9 mouse cellular contexts compared by ENCODE assay signal in the genomic region with DNA sequence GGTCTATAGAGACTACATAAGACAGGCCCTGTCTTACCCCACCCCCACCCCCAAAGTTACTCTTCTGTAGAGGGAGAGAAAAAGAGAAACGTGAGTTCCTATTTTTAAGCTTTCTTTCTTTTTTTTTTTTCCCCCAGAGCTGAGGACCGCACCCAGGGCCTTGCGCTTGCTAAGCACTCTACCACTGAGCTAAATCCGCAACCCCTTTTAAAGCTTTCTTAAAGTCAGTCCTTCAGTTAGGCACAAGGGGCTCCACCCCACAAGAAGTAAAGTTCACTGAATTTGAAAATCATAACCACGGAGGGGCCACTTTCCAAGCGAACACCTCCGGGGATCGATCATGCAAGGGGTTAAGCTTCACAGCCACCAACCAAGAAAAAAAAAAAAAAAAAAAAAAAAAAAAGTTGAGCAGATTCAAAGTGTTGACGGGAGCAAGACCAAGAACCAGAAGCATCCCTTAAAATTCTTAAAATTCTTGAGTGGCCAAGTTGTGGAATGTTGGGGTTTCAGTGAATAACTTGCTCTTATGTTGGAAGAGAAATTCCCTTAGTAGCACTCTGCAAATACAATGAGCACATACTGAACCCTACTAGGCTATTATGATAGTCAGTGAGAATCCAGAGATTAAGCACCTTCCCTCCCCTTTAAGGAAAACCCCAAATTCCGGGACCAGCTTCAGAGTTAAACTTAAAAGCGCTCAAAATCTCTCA. TPM values are rescaled to one million over a fixed set of nuclear protein-coding genes. Genes with fewer than 3 reads are reported as not detected.
DNase-seq lines count a peak whose midpoint lies in the region; ATAC-seq and TF ChIP-seq lines count a peak whose summit lies in the region.
"Had no signal": no experiment of that assay in that cellular context is flagged by ENCODE, and none has a peak within 500 bp of the region (broad histone marks: within the 10 kb centered on the region; RNA-seq: fewer than 3 reads in every experiment).

No protein-coding gene starts in this region.

- H3K27ac ChIP-seq in spleen, adult 2 months (ENCODE audit: insufficient read depth, low read length), result peak overlapping the region; percentile 96
- peak overlapping the region; percentile 84; the same call in 1 of the 2 replicates for H3K27ac ChIP-seq in embryonic facial prominence, embryonic 15.5 days (replicated peaks)
- no peak overlapping the region for H3K27ac ChIP-seq in limb, embryonic 13.5 days

- peaks cover 4% of the 10 kb centered on the region; the same call in 1 of the 2 replicates for H3K36me3 ChIP-seq in spleen, adult 2 months (ENCODE audit: control insufficient read depth, insufficient read depth, low read length)
- H3K36me3 ChIP-seq in embryonic facial prominence, embryonic 15.5 days, result no peaks in the 10 kb centered on the region
- H3K36me3 ChIP-seq in limb, embryonic 13.5 days, result peaks cover 2% of the 10 kb centered on the region; the same call in 1 of the 2 replicates

- H3K4me2 ChIP-seq in embryonic facial prominence, embryonic 15.5 days (replicated peaks), result peak overlapping the region; percentile 87
- H3K4me2 ChIP-seq in limb, embryonic 13.5 days (replicated peaks), result peak overlapping the region; percentile 78

- peak overlapping the region; percentile 83 for H3K4me3 ChIP-seq in spleen, adult 2 months (ENCODE audit: extremely low read depth, insufficient read depth, insufficient read length)
- H3K4me3 ChIP-seq in embryonic facial prominence, embryonic 15.5 days (replicated peaks), result peak overlapping the region; percentile 74
- peak overlapping the region; percentile 69 for H3K4me3 ChIP-seq in limb, embryonic 13.5 days

- 1% methylated on average over 11 of the region's 11 CpGs for WGBS in spleen, adult 2 months
- WGBS in embryonic facial prominence, embryonic 15.5 days, result 9% methylated on average over 11 of the region's 11 CpGs
- WGBS in limb, embryonic 13.5 days, result 17% methylated on average over 11 of the region's 11 CpGs

- TF ChIP-seq CTCF in spleen, adult 2 months (IDR thresholded peaks at IDR 0.05; ENCODE audit: extremely low read depth, insufficient read depth, insufficient read length, insufficient replicate concordance), result no peak

- peak; percentile 24 to 53 for DNase-seq in spleen, adult 2 months (ENCODE audit: low read depth in 1 of 2, low spot score in 2 of 2)
- DNase-seq in spleen, postnatal 4 days (ENCODE audit: low spot score in 2 of 2), result no peak
- no peak for DNase-seq in retina, postnatal 1 day
- DNase-seq in frontal cortex, postnatal 36 days (ENCODE audit: low spot score in 2 of 2), result no peak
- no peak for DNase-seq in urinary bladder, postnatal 10 days (ENCODE audit: low spot score)

- ATAC-seq in embryonic facial prominence, embryonic 15.5 days (ENCODE audit: insufficient number of reproducible peaks, low FRiP score, low TSS enrichment, low read depth), result no peak
- no peak for ATAC-seq in limb, embryonic 13.5 days (ENCODE audit: low FRiP score, low read depth)
- ATAC-seq in neutrophil, adult 5-6 weeks (ENCODE audit: extremely low read depth, insufficient number of reproducible peaks, low FRiP score, poor library complexity, severe bottlenecking), result peak; percentile 23

- no peak for TF ChIP-seq POLR2A in spleen, adult 2 months (IDR thresholded peaks at IDR 0.05; ENCODE audit: low read depth, low read length)

- peak overlapping the region; percentile 68; the same call in 1 of the 2 replicates for H3K9ac ChIP-seq in embryonic facial prominence, embryonic 15.5 days
- H3K9ac ChIP-seq in limb, embryonic 13.5 days, result peak overlapping the region; percentile 75

- H3K27me3 ChIP-seq in spleen, adult 2 months (ENCODE audit: control insufficient read depth, insufficient read depth, low read length), result no peaks in the 10 kb centered on the region
- no peaks in the 10 kb centered on the region for H3K27me3 ChIP-seq in embryonic facial prominence, embryonic 15.5 days
- H3K27me3 ChIP-seq in limb, embryonic 13.5 days, result no peaks in the 10 kb centered on the region

- no peaks in the 10 kb centered on the region for H3K9me3 ChIP-seq in embryonic facial prominence, embryonic 15.5 days (replicated peaks)
- H3K9me3 ChIP-seq in limb, embryonic 13.5 days, result no peaks in the 10 kb centered on the region

- H3K4me1 ChIP-seq in spleen, adult 2 months (ENCODE audit: control insufficient read depth, insufficient read depth, insufficient read length), result peaks cover 21% of the 10 kb centered on the region; the same call in 1 of the 2 replicates
- H3K4me1 ChIP-seq in embryonic facial prominence, embryonic 15.5 days, result peaks cover 10% of the 10 kb centered on the region
- peaks cover 8% of the 10 kb centered on the region; the same call in 1 of the 2 replicates for H3K4me1 ChIP-seq in limb, embryonic 13.5 days

RNA-seq across cellular contexts. Expression of gene Samhd1, which starts 1.1 kb away (rescaled TPM):
- polyA plus RNA-seq in spleen, adult 2 months (2012; rRNA removed), result 120 and 145 TPM in 2 replicates
- polyA plus RNA-seq in embryonic facial prominence, embryonic 15.5 days (2015; fragmentation: Nextera tagmentation; extraction: Ambion mirVana), result 22.7 and 24.0 TPM in 2 replicates
- 23.6 and 26.6 TPM in 2 replicates for polyA plus RNA-seq in limb, embryonic 13.5 days (2015; fragmentation: Nextera tagmentation; extraction: Ambion mirVana)
- total RNA-seq in neutrophil, adult 5-6 weeks (2017), result 1,618 and 1,994 TPM in 2 replicates

RNA-seq across cellular contexts. Expression of gene Tldc2, which starts 47.1 kb away (rescaled TPM):
- polyA plus RNA-seq in spleen, adult 2 months (2012; rRNA removed), result not detected in 2 replicates
- not detected in 2 replicates for polyA plus RNA-seq in embryonic facial prominence, embryonic 15.5 days (2015; fragmentation: Nextera tagmentation; extraction: Ambion mirVana)
- not detected in 2 replicates for polyA plus RNA-seq in limb, embryonic 13.5 days (2015; fragmentation: Nextera tagmentation; extraction: Ambion mirVana)
- not detected in 2 replicates for total RNA-seq in neutrophil, adult 5-6 weeks (2017)
- total RNA-seq: hematopoietic stem cell, adult 5-6 weeks had no signal

RNA-seq across cellular contexts. Expression of gene Soga1, which starts 54.9 kb away (rescaled TPM):
- polyA plus RNA-seq in spleen, adult 2 months (2012; rRNA removed), result 5.3 and 5.4 TPM in 2 replicates
- polyA plus RNA-seq in embryonic facial prominence, embryonic 15.5 days (2015; fragmentation: Nextera tagmentation; extraction: Ambion mirVana), result 3.5 and 4.4 TPM in 2 replicates
- polyA plus RNA-seq in limb, embryonic 13.5 days (2015; fragmentation: Nextera tagmentation; extraction: Ambion mirVana), result 4.1 and 4.2 TPM in 2 replicates
- 0.23 and 0.25 TPM in 2 replicates for total RNA-seq in neutrophil, adult 5-6 weeks (2017)

Comparison
In these comparisons a context has a peak if more than half of its experiments do, and no peak if none do; other contexts are left out.
1. DNase-seq: peak in spleen, adult 2 months (2 of 2); none in spleen, postnatal 4 days (0 of 2), retina, postnatal 1 day (single experiment), frontal cortex, postnatal 36 days (0 of 2) and urinary bladder, postnatal 10 days (single experiment).
2. Peak in every context shown above with its lines, with median percentiles within 50 percentile points of each other: H3K4me3 ChIP-seq.